Mouse (Mus musculus) macrophage (primary cell): ENCODE measurements around the gene Ctsq. TPM values are rescaled to one million over a fixed set of nuclear protein-coding genes. Genes with fewer than 3 reads are reported as not detected.
"Not testable (repeated sequence)": the region's sequence is repeated elsewhere in the genome, so short reads cannot be mapped to it uniquely, and the experiment has no call there.

Experiments
- H3K27ac ChIP-seq: fragments of 350-480 bp; formaldehyde crosslinking; 2 replicates; pipeline ENCODE4 v1.9.0; 2021
- H3K36me3 ChIP-seq: fragments of 350-480 bp; formaldehyde crosslinking; 2 replicates; pipeline ENCODE4 v1.9.0; 2021; ENCODE audit errors: inconsistent target
- H3K4me3 ChIP-seq: fragments of 350-480 bp; formaldehyde crosslinking; 2 replicates; pipeline ENCODE4 v1.9.0; 2021; ENCODE audit errors: inconsistent target
- H3K79me2 ChIP-seq: fragments of 350-480 bp; formaldehyde crosslinking; 2 replicates; pipeline ENCODE4 v1.9.0; 2021; ENCODE audit errors: inconsistent target
- WGBS: methylation state at CpG from one replicate; pipeline ENCODE4 v1.1.7; 2026; ENCODE audit warnings: inconsistent platforms; ENCODE audit not compliant: missing documents; 5-methylcytosine and 5-hydroxymethylcytosine counted together
- polyA plus RNA-seq: library from polyadenylated mRNA; stranded (reverse); fragments of 250-400 nt; gene quantifications from 3 replicates; pipeline ENCODE4 v1.2.4, GENCODE M21; 2018; ENCODE audit warnings: inconsistent platforms
- total RNA-seq, 78 experiments: library from RNA; depleted of rRNA; stranded (reverse); fragments of 250-400 nt; gene quantifications; 1 replicate in 9 of 78; 2 replicates in 24 of 78; 3 replicates in 43 of 78; 4 replicates in 2 of 78; pipeline ENCODE4 v1.2.4; 2018; ENCODE audit warnings: inconsistent platforms in 56 of 78

Ctsq gene
- total RNA-seq (2018; cell fraction: chromatin; rRNA removed), result not detected
- total RNA-seq (2018; cell fraction: cytosol; rRNA removed), result not detected
- total RNA-seq (2018; cell fraction: nucleus; rRNA removed), result not detected
- not detected in 3 replicates for polyA plus RNA-seq

- Histone ChIP-seq H3K27ac (no peak within 1 kb of the TSS), H3K79me2 (no peaks in the 10 kb centered on the region), H3K36me3 (no peaks in the 10 kb centered on the region), H3K4me3 (no peak within 1 kb of the TSS)
- WGBS, result 63% methylated on average over 3 of the region's 3 CpGs
Observed at GRCm38 (mm10) chr13:61040531-61040930, at the start of gene Ctsq. TSS of gene Ctsq (minus strand) at chr13:61040631.

- Histone ChIP-seq H3K79me2 (no peaks in the 10 kb centered on the region), H3K27ac (no peak overlapping the region), H3K36me3 (no peaks in the 10 kb centered on the region), H3K4me3 (no peak overlapping the region)
- 0% methylated on average over 3 of the region's 3 CpGs for WGBS
Observed at GRCm38 (mm10) chr13:61022785-61023184, 17.6 kb downstream of the Ctsq start.

GRCm38 (mm10) chr13:61021844-61022243 is 18.6 kb downstream of the Ctsq start:
- H3K36me3 ChIP-seq, result no peaks in the 10 kb centered on the region
- 90% methylated on average over 4 of the region's 6 CpGs for WGBS
- H3K4me3 ChIP-seq, result no peak overlapping the region
- H3K27ac ChIP-seq, result no peak overlapping the region
- no peaks in the 10 kb centered on the region for H3K79me2 ChIP-seq

GRCm38 (mm10) chr13:61010171-61010570 is 30.3 kb downstream of the Ctsq start:
- Histone ChIP-seq H3K36me3 (no peaks in the 10 kb centered on the region), H3K4me3 (no peak overlapping the region), H3K79me2 (no peaks in the 10 kb centered on the region), H3K27ac (no peak overlapping the region)
- 34% methylated on average over 4 of the region's 4 CpGs for WGBS

- no peak within 1 kb of the TSS for H3K4me3 ChIP-seq
- H3K27ac ChIP-seq, result no peak within 1 kb of the TSS
- 83% methylated on average over 3 of the region's 3 CpGs for WGBS
- no peaks in the 10 kb centered on the region for H3K36me3 ChIP-seq
- H3K79me2 ChIP-seq, result no peaks in the 10 kb centered on the region
Observed at GRCm38 (mm10) chr13:61005859-61006258, 34.6 kb downstream of the Ctsq start, which contains the start of gene Ctsj. TSS of gene Ctsj (minus strand) at chr13:61005959.

- Histone ChIP-seq H3K36me3 (no peaks in the 10 kb centered on the region), H3K79me2 (no peaks in the 10 kb centered on the region), H3K27ac (no peak overlapping the region), H3K4me3 (no peak overlapping the region)
- 78% methylated on average over 1 of the region's 2 CpGs for WGBS
Observed at GRCm38 (mm10) chr13:60997600-60997999, 42.8 kb downstream of the Ctsq start.

- not testable (repeated sequence) for H3K79me2 ChIP-seq, H3K36me3 ChIP-seq, H3K4me3 ChIP-seq, H3K27ac ChIP-seq
- no CpG with 5 or more reads among the region's 5 CpGs for WGBS
Observed at GRCm38 (mm10) chr13:60986915-60987314, 53.5 kb downstream of the Ctsq start.

Other genes starting within 250 kb of the Ctsq start
- gene Ctsll3, start 237.8 kb downstream of the Ctsq start, polyA plus RNA-seq, result not detected in 3 replicates
- 2.9 to 4.5 TPM in 2 of 3 replicates, not detected in the other for gene 4930486L24Rik, start 176.2 kb downstream of the Ctsq start, polyA plus RNA-seq
- gene Gm49392, start 143.7 kb downstream of the Ctsq start, polyA plus RNA-seq, result 3.2 to 7.5 TPM in 2 of 3 replicates, not detected in the other
- 54.9 to 450 TPM (median 95.7 TPM) in 3 replicates for gene Ctla2b, start 143.2 kb downstream of the Ctsq start, polyA plus RNA-seq
- not detected in 3 replicates for gene Tpbpb, start 135.8 kb downstream of the Ctsq start, polyA plus RNA-seq
- 1.2 TPM in 2 of 3 replicates, not detected in the other for gene Gm49393, start 105.0 kb downstream of the Ctsq start, polyA plus RNA-seq
- 0.50 to 17.9 TPM (median 4.7 TPM) in 3 replicates for gene Gm49391, start 104.1 kb downstream of the Ctsq start, polyA plus RNA-seq
- gene Ctla2a, start 104.0 kb downstream of the Ctsq start, polyA plus RNA-seq, result 2.7 to 61.3 TPM (median 3.2 TPM) in 3 replicates
- gene Tpbpa, start 98.6 kb downstream of the Ctsq start, polyA plus RNA-seq, result not detected in 3 replicates
- not detected in 3 replicates for gene Ctsj, start 34.7 kb downstream of the Ctsq start, polyA plus RNA-seq
- not detected in 3 replicates for gene Ctsr, start 123.6 kb upstream of the Ctsq start, polyA plus RNA-seq
- gene Cts6, start 162.8 kb upstream of the Ctsq start, polyA plus RNA-seq, result not detected in 3 replicates
- gene Cts8, start 214.7 kb upstream of the Ctsq start, polyA plus RNA-seq, result not detected in 3 replicates
- not detected in 3 replicates for gene Gm49398, start 248.2 kb upstream of the Ctsq start, polyA plus RNA-seq